Mouse (Mus musculus) heart, embryonic 10.5 days (tissue): ENCODE measurements around the gene Katnal1. TPM values are rescaled to one million over a fixed set of nuclear protein-coding genes. Genes with fewer than 3 reads are reported as not detected.

Source experiments
- DNase-seq: peaks from one replicate; pipeline ENCODE4 v3.0.0-alpha.2; 2017; ENCODE audit warnings: low spot score
- H3K27ac ChIP-seq: fragments of 300-500 bp; sonication (generic); 2 replicates; pipeline ENCODE4 v1.5.1; 2016; ENCODE audit warnings: mild to moderate bottlenecking
- H3K27me3 ChIP-seq: fragments of 300-500 bp; sonication (generic); 2 replicates; pipeline ENCODE4 v1.6.1; 2016; ENCODE audit warnings: mild to moderate bottlenecking; ENCODE audit not compliant: poor library complexity, insufficient read depth, severe bottlenecking
- H3K36me3 ChIP-seq: fragments of 300-500 bp; sonication (generic); 2 replicates; pipeline ENCODE4 v1.6.1; 2016; ENCODE audit warnings: mild to moderate bottlenecking, moderate library complexity
- H3K4me1 ChIP-seq: fragments of 300-500 bp; sonication (generic); 2 replicates; pipeline ENCODE4 v1.6.1; 2016; ENCODE audit warnings: mild to moderate bottlenecking
- H3K4me3 ChIP-seq: fragments of 300-500 bp; sonication (generic); 2 replicates; pipeline ENCODE4 v1.5.1; 2016; ENCODE audit warnings: mild to moderate bottlenecking, moderate library complexity
- H3K9me3 ChIP-seq: fragments of 300-500 bp; sonication (generic); 2 replicates; pipeline ENCODE4 v1.6.1; 2016; ENCODE audit warnings: mild to moderate bottlenecking, moderate library complexity
- WGBS: fragments of 180-500 bp; shearing (Covaris S2); methylation state at CpG from one replicate; pipeline ENCODE4 v1.1.7; 2016; 5-methylcytosine and 5-hydroxymethylcytosine counted together
- polyA plus RNA-seq: library from polyadenylated mRNA; unstranded; fragments of >200 nt; fragmentation: Nextera tagmentation; extraction: Ambion mirVana; gene quantifications from 2 replicates; pipeline ENCODE4 v1.2.1, GENCODE M21; 2016

Katnal1 gene
- polyA plus RNA-seq, 1 experiment from 2014 or later: 17.5 TPM

DNA sequence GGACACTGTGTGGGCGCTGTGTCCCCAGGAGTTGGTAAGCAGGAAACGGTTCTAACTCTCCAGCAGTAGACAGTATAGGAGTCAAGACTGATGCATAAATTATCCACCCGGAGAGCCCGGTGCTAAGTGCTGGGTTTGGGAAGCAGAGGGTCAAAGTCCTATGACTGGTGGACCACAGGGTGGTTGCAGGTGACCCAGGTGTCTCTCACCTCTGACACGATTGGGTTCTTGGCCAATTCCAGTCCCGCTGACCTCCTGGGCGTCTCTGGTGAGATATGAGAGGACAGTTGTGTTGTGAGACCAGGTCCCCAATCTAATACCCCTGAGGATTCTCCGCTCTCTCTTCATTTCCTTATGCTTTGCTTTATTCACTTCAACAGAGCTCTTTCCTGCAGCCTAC lies 74.1 kb downstream of the Katnal1 start:
- no peaks in the 10 kb centered on the region for H3K27me3 ChIP-seq
- H3K36me3 ChIP-seq: no peaks in the 10 kb centered on the region
- no peak overlapping the region for H3K4me3 ChIP-seq
- H3K4me1 ChIP-seq: no peaks in the 10 kb centered on the region
- DNase-seq: no peak
- H3K9me3 ChIP-seq: no peaks in the 10 kb centered on the region
- 81% methylated on average over 8 of the region's 8 CpGs for WGBS
- H3K27ac ChIP-seq: no peak overlapping the region

DNA sequence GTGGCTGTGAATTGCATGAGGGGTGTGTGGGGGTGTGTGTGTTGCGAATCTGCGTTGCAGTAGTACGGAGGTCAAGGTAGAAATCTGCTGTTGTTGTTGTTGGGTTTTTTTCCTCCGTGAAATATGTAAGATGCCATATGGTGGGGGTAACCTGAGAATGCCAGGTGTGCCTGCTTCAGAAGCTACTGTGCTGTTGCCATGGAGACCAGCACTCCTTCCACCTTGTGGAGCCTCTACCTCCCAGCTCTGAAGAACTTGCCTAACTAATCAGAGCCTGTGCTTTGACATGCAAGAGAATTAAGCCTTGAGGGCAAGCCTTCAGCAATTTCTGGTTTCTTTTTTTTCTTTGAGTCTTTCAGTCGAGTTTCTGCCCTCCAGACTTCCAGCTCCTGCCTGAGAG lies 75.0 kb downstream of the Katnal1 start:
- Histone ChIP-seq H3K4me1 (no peaks in the 10 kb centered on the region), H3K27me3 (no peaks in the 10 kb centered on the region), H3K4me3 (no peak overlapping the region), H3K36me3 (no peaks in the 10 kb centered on the region), H3K9me3 (no peaks in the 10 kb centered on the region), H3K27ac (no peak overlapping the region)
- DNase-seq: no peak
- WGBS: 40% methylated on average over 5 of the region's 5 CpGs

DNA sequence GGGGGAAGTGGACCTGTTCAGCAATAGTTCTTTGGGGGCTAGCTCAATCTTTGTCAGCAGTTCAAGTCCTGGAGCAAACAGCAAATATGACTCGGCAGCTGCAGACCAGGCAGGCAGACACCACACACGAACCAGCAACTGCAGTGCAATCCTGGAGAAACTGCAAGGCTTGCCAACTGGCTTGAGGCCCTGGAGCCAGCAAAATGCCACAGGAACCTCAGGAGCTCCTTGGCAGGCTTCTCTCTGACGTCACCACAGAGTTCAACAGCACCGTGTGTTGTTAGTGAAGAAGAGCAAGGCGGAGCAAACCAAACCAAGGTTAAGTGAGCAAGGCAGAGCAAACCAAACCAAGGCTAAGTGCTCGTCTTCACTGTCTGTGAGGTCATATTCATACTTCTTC lies 79.6 kb downstream of the Katnal1 start:
- Histone ChIP-seq H3K9me3 (no peaks in the 10 kb centered on the region), H3K27me3 (no peaks in the 10 kb centered on the region), H3K36me3 (no peaks in the 10 kb centered on the region), H3K27ac (no peak overlapping the region), H3K4me1 (no peaks in the 10 kb centered on the region), H3K4me3 (no peak overlapping the region)
- no peak for DNase-seq
- 90% methylated on average over 6 of the region's 6 CpGs for WGBS

DNA sequence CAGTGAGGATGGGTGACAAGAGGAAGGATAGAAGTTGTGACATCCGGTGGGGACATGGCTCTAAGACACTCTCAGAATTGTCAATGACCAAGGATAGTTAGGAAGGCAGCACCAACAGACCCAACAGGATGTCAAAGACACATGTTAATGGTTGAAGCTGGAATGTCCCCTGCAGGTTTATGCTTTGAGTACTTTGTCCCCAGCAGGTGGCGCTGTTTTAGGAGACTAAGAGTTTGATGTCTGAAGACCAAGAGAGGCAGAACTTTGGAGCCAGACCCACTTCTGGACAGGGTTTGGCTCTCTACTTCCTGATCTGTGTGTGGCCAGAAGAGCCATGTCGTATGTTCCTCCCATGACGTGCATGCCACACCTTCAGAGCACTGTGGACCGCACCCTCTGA lies 82.1 kb downstream of the Katnal1 start:
- no peak for DNase-seq
- Histone ChIP-seq H3K36me3 (no peaks in the 10 kb centered on the region), H3K4me1 (no peaks in the 10 kb centered on the region), H3K9me3 (no peaks in the 10 kb centered on the region), H3K27ac (no peak overlapping the region), H3K27me3 (no peaks in the 10 kb centered on the region), H3K4me3 (no peak overlapping the region)
- WGBS: 92% methylated on average over 5 of the region's 5 CpGs

DNA sequence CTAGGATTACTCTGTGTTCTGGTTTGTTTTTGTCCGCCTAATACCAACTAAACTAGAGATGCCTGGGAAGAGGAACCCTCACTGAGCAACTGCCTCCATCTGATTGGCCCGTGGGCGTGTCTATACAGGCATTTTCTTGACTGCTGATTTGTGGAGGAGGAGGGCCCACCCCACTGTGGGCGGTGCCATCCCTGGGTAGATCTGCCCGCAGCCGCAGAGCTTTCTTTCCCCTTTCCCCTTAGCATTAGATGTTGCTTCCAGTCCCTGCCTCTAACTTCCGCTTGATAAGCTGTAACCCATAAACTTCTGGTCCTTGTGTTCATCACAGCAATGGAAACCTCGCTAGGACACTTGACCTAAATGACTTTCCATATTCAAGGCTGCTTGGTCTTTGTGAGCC lies 92.1 kb downstream of the Katnal1 start:
- WGBS: 21% methylated on average over 8 of the region's 8 CpGs
- H3K9me3 ChIP-seq: no peaks in the 10 kb centered on the region
- no peak for DNase-seq
- peaks cover 15% of the 10 kb centered on the region for H3K27me3 ChIP-seq
- H3K4me3 ChIP-seq: no peak overlapping the region
- H3K36me3 ChIP-seq: no peaks in the 10 kb centered on the region
- no peak overlapping the region for H3K27ac ChIP-seq
- peaks cover under 1% of the 10 kb centered on the region; the same call in 1 of the 2 replicates for H3K4me1 ChIP-seq

DNA sequence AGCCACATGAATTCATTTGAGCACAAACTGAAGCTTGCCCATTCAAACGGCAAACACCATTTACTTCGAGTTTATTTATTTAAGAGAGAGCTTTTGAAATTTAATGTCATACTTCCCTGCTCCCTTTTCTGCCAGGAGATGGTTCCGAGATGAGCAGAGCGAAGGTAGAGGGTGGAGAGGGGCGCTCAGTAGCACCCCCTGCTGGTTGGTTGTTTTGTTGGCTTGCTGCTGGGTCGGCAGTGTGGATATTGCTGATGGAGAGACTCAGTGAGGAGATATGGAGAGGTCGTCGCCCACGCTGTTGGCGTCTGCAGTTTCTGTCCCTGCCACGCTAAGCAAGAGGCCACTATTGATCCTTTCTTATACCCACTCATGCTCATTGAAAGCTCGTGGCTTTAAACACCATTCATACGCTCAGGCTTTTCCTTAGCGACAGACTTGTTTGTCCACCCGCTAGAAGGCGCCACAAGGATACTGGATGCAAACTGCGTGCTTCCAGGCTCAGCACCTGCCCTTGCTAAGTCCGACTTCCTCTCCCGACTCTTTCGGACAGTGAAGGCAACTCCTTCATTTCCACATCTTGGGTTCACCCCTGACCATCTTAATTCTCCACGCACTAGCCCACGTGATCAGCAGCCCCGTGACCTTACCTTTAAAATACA lies 97.4 kb downstream of the Katnal1 start:
- H3K27me3 ChIP-seq: peaks cover 20% of the 10 kb centered on the region
- H3K9me3 ChIP-seq: no peaks in the 10 kb centered on the region
- peak overlapping the region; percentile 69; the same call in 1 of the 2 replicates for H3K27ac ChIP-seq
- H3K4me1 ChIP-seq: peaks cover 10% of the 10 kb centered on the region; the same call in 1 of the 2 replicates
- H3K36me3 ChIP-seq: no peaks in the 10 kb centered on the region
- DNase-seq: peak; percentile 87
- H3K4me3 ChIP-seq: peak overlapping the region; percentile 49
- WGBS: 7% methylated on average over 23 of the region's 23 CpGs

DNA sequence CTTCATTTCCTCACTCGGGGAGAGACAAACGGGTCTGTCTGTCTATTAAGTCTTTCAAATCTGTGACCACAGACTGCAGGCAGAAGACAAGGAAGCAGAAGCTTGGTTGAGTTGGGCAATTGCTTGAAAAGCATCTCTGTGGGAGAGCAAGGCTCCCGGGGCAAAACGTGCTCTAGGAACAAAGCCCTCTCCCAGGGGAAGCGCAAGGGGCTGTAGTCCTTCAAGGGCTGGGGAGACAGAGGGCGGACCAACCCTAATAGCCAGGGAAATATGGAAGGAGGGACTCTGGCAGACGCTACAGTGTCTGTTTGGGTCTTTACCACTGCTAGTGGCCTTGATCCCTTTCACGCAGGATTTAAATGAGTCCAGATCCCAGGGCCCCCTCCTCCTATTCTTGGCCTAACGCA lies 98.0 kb downstream of the Katnal1 start:
- no peak for DNase-seq
- Histone ChIP-seq H3K27ac (peak overlapping the region; percentile 69), H3K9me3 (no peaks in the 10 kb centered on the region), H3K36me3 (no peaks in the 10 kb centered on the region), H3K4me1 (peaks cover 10% of the 10 kb centered on the region; the same call in 1 of the 2 replicates), H3K27me3 (peaks cover 20% of the 10 kb centered on the region), H3K4me3 (peak overlapping the region; percentile 49)
- 13% methylated on average over 9 of the region's 9 CpGs for WGBS

DNA sequence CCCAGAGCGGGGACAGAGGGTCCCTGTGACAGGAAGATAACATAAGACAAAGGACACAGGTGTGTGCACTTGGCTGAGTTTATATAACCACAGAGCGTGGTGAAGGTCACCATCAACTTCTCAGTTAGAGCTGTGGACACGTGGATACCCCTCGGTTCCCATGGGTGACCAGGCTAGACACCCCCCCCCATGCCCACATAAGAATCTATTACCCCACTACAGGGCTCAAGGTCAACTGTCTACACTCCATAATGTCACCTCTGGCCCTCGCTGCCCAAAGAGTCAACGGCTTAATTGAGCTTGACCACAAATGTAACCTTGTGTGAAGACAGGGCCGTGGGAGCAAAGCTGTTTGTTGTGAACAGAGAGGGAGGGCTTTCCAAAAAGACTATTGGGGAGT lies 103.4 kb downstream of the Katnal1 start:
- H3K9me3 ChIP-seq: no peaks in the 10 kb centered on the region
- DNase-seq: no peak
- no peak overlapping the region for H3K27ac ChIP-seq
- H3K27me3 ChIP-seq: peaks cover 21% of the 10 kb centered on the region
- WGBS: 74% methylated on average over 7 of the region's 7 CpGs
- no peaks in the 10 kb centered on the region for H3K36me3 ChIP-seq
- no peaks in the 10 kb centered on the region for H3K4me1 ChIP-seq
- no peak overlapping the region for H3K4me3 ChIP-seq

DNA sequence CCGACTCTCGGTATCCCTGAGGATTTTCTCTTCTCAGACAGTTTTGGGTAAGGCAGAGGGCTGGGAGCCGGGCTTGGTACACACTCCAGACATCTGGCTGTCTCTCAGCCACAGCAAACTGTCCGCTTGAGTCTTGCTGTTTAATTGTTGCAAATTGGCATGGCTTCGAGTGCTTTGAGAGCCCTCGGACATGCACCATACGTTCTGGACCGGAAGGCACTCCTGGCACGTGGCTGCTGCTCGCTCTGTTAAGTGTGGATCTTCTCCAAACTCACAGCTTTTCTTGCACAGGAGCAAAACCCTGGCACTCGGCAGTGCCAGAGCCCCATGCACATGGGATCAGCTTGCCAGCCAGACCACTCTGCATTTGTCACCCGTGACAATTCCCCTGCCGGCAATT lies 106.3 kb downstream of the Katnal1 start:
- WGBS: 82% methylated on average over 13 of the region's 13 CpGs
- DNase-seq: no peak
- Histone ChIP-seq H3K4me3 (no peak overlapping the region), H3K27me3 (peaks cover 18% of the 10 kb centered on the region), H3K36me3 (no peaks in the 10 kb centered on the region), H3K27ac (no peak overlapping the region), H3K4me1 (peaks cover 25% of the 10 kb centered on the region), H3K9me3 (no peaks in the 10 kb centered on the region)

Other genes with a start within 250 kb of the Katnal1 start
- 0.57 and 2.6 TPM in 2 replicates for gene Gm42791, start 65.8 kb upstream of the Katnal1 start, polyA plus RNA-seq